Mouse (Mus musculus): ENCODE data around the gene Gm13278. TPM values are rescaled to one million over a fixed set of nuclear protein-coding genes. Genes with fewer than 3 reads are reported as not detected.

Gm13278 gene
- polyA plus RNA-seq, 1 experiment from 2014 or later = not detected

GRCm38 (mm10) chr4:88840058-88840457 is 48.7 kb downstream of the Gm13278 start:
- Histone ChIP-seq H3K4me1 (replicated peaks; ENCODE audit: control insufficient read depth, insufficient read depth, low read length) (no peaks in the 10 kb centered on the region), H3K27ac (ENCODE audit: low read depth, low read length) (no peak overlapping the region), H3K36me3 (ENCODE audit: control insufficient read depth, insufficient read depth, low read length) (no peaks in the 10 kb centered on the region), H3K9me3 (ENCODE audit: control insufficient read depth, low read length) (no peaks in the 10 kb centered on the region), H3K27me3 (ENCODE audit: control insufficient read depth, insufficient read depth, low read length) (no peaks in the 10 kb centered on the region), H3K4me2 (replicated peaks; ENCODE audit: low read depth, low read length) (no peak overlapping the region), H3K4me3 (ENCODE audit: low read depth, low read length) (no peak overlapping the region), H3K9ac (ENCODE audit: low read depth, low read length) (no peak overlapping the region)
- ATAC-seq (ENCODE audit: low FRiP score) (no peak), DNase-seq (ENCODE audit: low spot score) (no peak)
- WGBS = 85% methylated on average over 3 of the region's 3 CpGs

- H3K9me3 ChIP-seq (ENCODE audit: control insufficient read depth, low read length) = no peaks in the 10 kb centered on the region
- 24% methylated on average over 2 of the region's 2 CpGs for WGBS
- no peak within 1 kb of the TSS for H3K9ac ChIP-seq (ENCODE audit: low read depth, low read length)
- no peaks in the 10 kb centered on the region for H3K36me3 ChIP-seq (ENCODE audit: control insufficient read depth, insufficient read depth, low read length)
- H3K27ac ChIP-seq (ENCODE audit: low read depth, low read length) = no peak within 1 kb of the TSS
- no peak within 1 kb of the TSS for H3K4me2 ChIP-seq (replicated peaks; ENCODE audit: low read depth, low read length)
- H3K4me1 ChIP-seq (replicated peaks; ENCODE audit: control insufficient read depth, insufficient read depth, low read length) = no peaks in the 10 kb centered on the region
- H3K27me3 ChIP-seq (ENCODE audit: control insufficient read depth, insufficient read depth, low read length) = no peaks in the 10 kb centered on the region
- ATAC-seq (ENCODE audit: low FRiP score) (no peak), DNase-seq (ENCODE audit: low spot score) (no peak)
- no peak within 1 kb of the TSS for H3K4me3 ChIP-seq (ENCODE audit: low read depth, low read length)
Observed at GRCm38 (mm10) chr4:88841438-88841911, 50.1 kb downstream of the Gm13278 start, which contains the start of gene Ifna4. TSS of gene Ifna4 (plus strand) at chr4:88841861.

Other genes with a start within 250 kb of the Gm13278 start
- not detected in 2 replicates for gene Ifna15, start 233.3 kb upstream of the Gm13278 start, polyA plus RNA-seq (2014; fragmentation: Nextera tagmentation; extraction: Ambion mirVana)
- not detected in 2 replicates for gene Ifna14, start 219.8 kb upstream of the Gm13278 start, polyA plus RNA-seq (2014; fragmentation: Nextera tagmentation; extraction: Ambion mirVana)
- not detected in 2 replicates for gene Ifna9, start 199.2 kb upstream of the Gm13278 start, polyA plus RNA-seq (2014; fragmentation: Nextera tagmentation; extraction: Ambion mirVana)
- gene Ifna12, start 188.2 kb upstream of the Gm13278 start, polyA plus RNA-seq (2014; fragmentation: Nextera tagmentation; extraction: Ambion mirVana) = not detected in 2 replicates
- not detected in 2 replicates for gene C87499, start 157.1 kb upstream of the Gm13278 start, polyA plus RNA-seq (2014; fragmentation: Nextera tagmentation; extraction: Ambion mirVana)
- gene Ifna13, start 147.1 kb upstream of the Gm13278 start, polyA plus RNA-seq (2014; fragmentation: Nextera tagmentation; extraction: Ambion mirVana) = not detected in 2 replicates
- gene Ifna16, start 114.6 kb upstream of the Gm13278 start, polyA plus RNA-seq (2014; fragmentation: Nextera tagmentation; extraction: Ambion mirVana) = not detected in 2 replicates
- gene Ifna2, start 107.6 kb upstream of the Gm13278 start, polyA plus RNA-seq (2014; fragmentation: Nextera tagmentation; extraction: Ambion mirVana) = not detected in 2 replicates
- not detected in 2 replicates for gene Ifnab, start 100.2 kb upstream of the Gm13278 start, polyA plus RNA-seq (2014; fragmentation: Nextera tagmentation; extraction: Ambion mirVana)
- gene Gm26566, start 69.7 kb upstream of the Gm13278 start, polyA plus RNA-seq (2014; fragmentation: Nextera tagmentation; extraction: Ambion mirVana) = 0.77 and 1.2 TPM in 2 replicates
- gene Klhl9, start 69.1 kb upstream of the Gm13278 start, polyA plus RNA-seq (2014; fragmentation: Nextera tagmentation; extraction: Ambion mirVana) = 136 and 150 TPM in 2 replicates
- gene Gm13271, start 36.7 kb upstream of the Gm13278 start, polyA plus RNA-seq (2014; fragmentation: Nextera tagmentation; extraction: Ambion mirVana) = not detected in 2 replicates
- gene Gm13283, start 31.4 kb upstream of the Gm13278 start, polyA plus RNA-seq (2014; fragmentation: Nextera tagmentation; extraction: Ambion mirVana) = 0.20 and 0.32 TPM in 2 replicates
- not detected in 2 replicates for gene Gm13290, start 17.7 kb upstream of the Gm13278 start, polyA plus RNA-seq (2014; fragmentation: Nextera tagmentation; extraction: Ambion mirVana)
- gene Gm13289, start 14.6 kb upstream of the Gm13278 start, polyA plus RNA-seq (2014; fragmentation: Nextera tagmentation; extraction: Ambion mirVana) = not detected in 2 replicates
- gene Gm13272, start 11.7 kb upstream of the Gm13278 start, polyA plus RNA-seq (2014; fragmentation: Nextera tagmentation; extraction: Ambion mirVana) = not detected in 2 replicates
- gene Ifnz, start 9.4 kb upstream of the Gm13278 start, polyA plus RNA-seq (2014; fragmentation: Nextera tagmentation; extraction: Ambion mirVana) = not detected in 2 replicates
- not detected in 2 replicates for gene Gm13276, start 5.8 kb upstream of the Gm13278 start, polyA plus RNA-seq (2014; fragmentation: Nextera tagmentation; extraction: Ambion mirVana)
- gene Gm13277, start 2.9 kb upstream of the Gm13278 start, polyA plus RNA-seq (2014; fragmentation: Nextera tagmentation; extraction: Ambion mirVana) = not detected in 2 replicates
- gene Gm13275, start 2.9 kb downstream of the Gm13278 start, polyA plus RNA-seq (2014; fragmentation: Nextera tagmentation; extraction: Ambion mirVana) = not detected in 2 replicates
- gene Gm13279, start 5.8 kb downstream of the Gm13278 start, polyA plus RNA-seq (2014; fragmentation: Nextera tagmentation; extraction: Ambion mirVana) = not detected in 2 replicates
- gene Gm13285, start 8.1 kb downstream of the Gm13278 start, polyA plus RNA-seq (2014; fragmentation: Nextera tagmentation; extraction: Ambion mirVana) = 0.40 and 0.82 TPM in 2 replicates
- gene Gm13287, start 11.7 kb downstream of the Gm13278 start, polyA plus RNA-seq (2014; fragmentation: Nextera tagmentation; extraction: Ambion mirVana) = not detected in 2 replicates
- gene Gm13288, start 14.0 kb downstream of the Gm13278 start, polyA plus RNA-seq (2014; fragmentation: Nextera tagmentation; extraction: Ambion mirVana) = not detected in 2 replicates
- gene Ifna7, start 24.7 kb downstream of the Gm13278 start, polyA plus RNA-seq (2014; fragmentation: Nextera tagmentation; extraction: Ambion mirVana) = not detected in 2 replicates
- gene Ifna11, start 28.4 kb downstream of the Gm13278 start, polyA plus RNA-seq (2014; fragmentation: Nextera tagmentation; extraction: Ambion mirVana) = not detected in 2 replicates
- not detected in 2 replicates for gene Ifna6, start 35.9 kb downstream of the Gm13278 start, polyA plus RNA-seq (2014; fragmentation: Nextera tagmentation; extraction: Ambion mirVana)
- gene Ifna5, start 44.0 kb downstream of the Gm13278 start, polyA plus RNA-seq (2014; fragmentation: Nextera tagmentation; extraction: Ambion mirVana) = not detected in 2 replicates
- gene Ifna4, start 50.3 kb downstream of the Gm13278 start, polyA plus RNA-seq (2014; fragmentation: Nextera tagmentation; extraction: Ambion mirVana) = not detected in 2 replicates
- not detected in 2 replicates for gene Ifna1, start 58.5 kb downstream of the Gm13278 start, polyA plus RNA-seq (2014; fragmentation: Nextera tagmentation; extraction: Ambion mirVana)
- not detected in 2 replicates for gene Ifne, start 88.7 kb downstream of the Gm13278 start, polyA plus RNA-seq (2014; fragmentation: Nextera tagmentation; extraction: Ambion mirVana)